Mouse (Mus musculus): Measurements from ENCODE around the gene Fscn3. TPM values are rescaled to one million over a fixed set of nuclear protein-coding genes. Genes with fewer than 3 reads are reported as not detected.

Gene Fscn3
- polyA plus RNA-seq, 1 experiment from 2014 or later: not detected

DNA sequence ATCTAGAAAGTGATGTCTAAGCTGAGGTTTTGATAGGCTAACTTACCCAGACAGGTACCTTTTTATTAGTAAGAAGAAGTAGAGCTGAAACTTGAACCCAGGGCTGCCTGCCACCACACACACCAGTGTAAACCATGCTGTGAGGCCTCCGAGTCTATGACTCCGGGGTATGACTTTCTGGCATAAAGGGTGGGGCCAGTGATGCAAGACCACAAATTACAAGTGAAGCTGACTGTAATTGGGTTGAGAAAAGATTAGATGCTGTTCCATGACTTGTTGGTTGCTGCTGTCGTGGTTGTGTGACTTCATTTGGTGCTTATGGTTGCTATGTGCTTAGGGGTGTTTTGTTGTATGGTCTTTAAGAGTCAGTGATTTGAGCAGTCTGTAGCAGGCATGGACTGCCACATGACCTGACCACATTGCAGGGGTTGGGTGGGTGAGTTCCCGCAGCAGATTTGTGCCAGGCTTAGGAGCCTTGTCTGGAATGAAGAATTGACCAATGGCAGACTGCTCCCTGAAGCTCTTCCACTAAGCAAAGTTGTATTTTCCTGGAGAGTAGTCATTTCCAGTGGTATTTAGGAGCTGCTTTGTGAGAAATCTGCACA is 55.2 kb downstream of the Fscn3 start:
- ATAC-seq (ENCODE audit: low FRiP score, low TSS enrichment): no peak
- Histone ChIP-seq H3K27me3 (ENCODE audit: control insufficient read depth, insufficient read depth, low read length) (no peaks in the 10 kb centered on the region), H3K4me1 (replicated peaks; ENCODE audit: control insufficient read depth, insufficient read depth) (no peaks in the 10 kb centered on the region), H3K4me2 (replicated peaks; ENCODE audit: low read depth) (no peak overlapping the region), H3K4me3 (ENCODE audit: low read depth, low read length) (no peak overlapping the region), H3K9ac (ENCODE audit: low read length) (no peak overlapping the region), H3K27ac (replicated peaks) (no peak overlapping the region), H3K9me3 (ENCODE audit: control insufficient read depth, low read length) (no peaks in the 10 kb centered on the region), H3K36me3 (ENCODE audit: control insufficient read depth, insufficient read depth, low read length) (no peaks in the 10 kb centered on the region)
- 51% methylated on average over 4 of the region's 4 CpGs for WGBS
- TF ChIP-seq EP300 (optimal IDR thresholded peaks at IDR 0.05) (no peak), CTCF (IDR thresholded peaks at IDR 0.05; ENCODE audit: low read depth) (no peak)
- peak; percentile 31 for DNase-seq (ENCODE audit: low spot score)

DNA sequence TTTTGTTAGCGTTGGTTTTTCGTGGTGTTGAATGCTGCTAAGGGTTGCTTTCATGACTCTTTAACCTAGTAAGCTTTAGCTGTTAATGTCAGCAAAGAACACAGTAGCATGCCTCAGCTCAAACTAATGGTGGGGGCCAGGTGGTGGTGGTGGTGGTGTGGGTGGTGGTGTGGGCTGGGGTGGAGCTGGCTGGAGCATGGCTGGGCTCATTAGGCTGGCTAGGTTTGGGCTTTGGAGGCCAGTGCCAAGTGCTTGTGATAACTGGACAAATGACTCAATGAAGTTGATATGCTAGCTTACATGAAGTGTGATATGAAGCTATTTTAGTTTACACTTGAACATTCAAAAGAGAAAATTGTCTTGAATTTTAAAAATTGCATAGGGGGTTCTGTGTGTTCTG is 58.4 kb downstream of the Fscn3 start:
- H3K9me3 ChIP-seq (ENCODE audit: control insufficient read depth, low read length): no peaks in the 10 kb centered on the region
- 83% methylated on average over 2 of the region's 2 CpGs for WGBS
- H3K27me3 ChIP-seq (ENCODE audit: control insufficient read depth, insufficient read depth, low read length): no peaks in the 10 kb centered on the region
- H3K4me3 ChIP-seq (ENCODE audit: low read depth, low read length): no peak overlapping the region
- H3K36me3 ChIP-seq (ENCODE audit: control insufficient read depth, insufficient read depth, low read length): no peaks in the 10 kb centered on the region; the same call in 1 of the 2 replicates
- DNase-seq (ENCODE audit: low spot score): peak; percentile 26
- no peak for ATAC-seq (ENCODE audit: low FRiP score, low TSS enrichment)
- TF ChIP-seq EP300 (optimal IDR thresholded peaks at IDR 0.05) (no peak), CTCF (IDR thresholded peaks at IDR 0.05; ENCODE audit: low read depth) (no peak)
- no peaks in the 10 kb centered on the region for H3K4me1 ChIP-seq (replicated peaks; ENCODE audit: control insufficient read depth, insufficient read depth)
- no peak overlapping the region for H3K4me2 ChIP-seq (replicated peaks; ENCODE audit: low read depth)
- no peak overlapping the region for H3K27ac ChIP-seq (replicated peaks)
- H3K9ac ChIP-seq (ENCODE audit: low read length): no peak overlapping the region

DNA sequence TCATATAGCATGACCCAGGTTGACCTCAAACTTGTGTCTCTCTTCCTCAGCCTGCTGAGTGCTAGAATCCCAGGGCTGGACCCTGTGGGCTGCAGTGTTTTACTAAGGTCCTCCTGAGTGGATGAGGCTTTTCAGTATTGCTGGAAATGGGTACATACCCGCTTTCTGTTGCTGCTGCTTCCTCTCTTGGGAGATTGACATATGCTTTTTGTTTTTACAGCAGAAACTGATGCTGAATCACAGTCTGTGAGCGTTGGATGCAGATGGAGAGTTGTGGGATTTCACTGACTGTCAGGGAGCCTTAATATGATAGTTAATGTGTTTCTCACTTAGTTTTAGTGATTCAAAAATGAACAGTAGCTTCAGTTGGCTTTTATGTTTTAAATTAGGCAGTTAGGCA is 58.9 kb downstream of the Fscn3 start:
- no peak for DNase-seq (ENCODE audit: low spot score)
- H3K9me3 ChIP-seq (ENCODE audit: control insufficient read depth, low read length): no peaks in the 10 kb centered on the region
- H3K27ac ChIP-seq (replicated peaks): no peak overlapping the region
- no peak overlapping the region for H3K9ac ChIP-seq (ENCODE audit: low read length)
- no peaks in the 10 kb centered on the region; the same call in 1 of the 2 replicates for H3K36me3 ChIP-seq (ENCODE audit: control insufficient read depth, insufficient read depth, low read length)
- no peaks in the 10 kb centered on the region for H3K27me3 ChIP-seq (ENCODE audit: control insufficient read depth, insufficient read depth, low read length)
- no peak overlapping the region for H3K4me3 ChIP-seq (ENCODE audit: low read depth, low read length)
- WGBS: 86% methylated on average over 2 of the region's 2 CpGs
- ATAC-seq (ENCODE audit: low FRiP score, low TSS enrichment): no peak
- H3K4me1 ChIP-seq (replicated peaks; ENCODE audit: control insufficient read depth, insufficient read depth): no peaks in the 10 kb centered on the region
- H3K4me2 ChIP-seq (replicated peaks; ENCODE audit: low read depth): no peak overlapping the region
- TF ChIP-seq EP300 (optimal IDR thresholded peaks at IDR 0.05) (no peak), CTCF (IDR thresholded peaks at IDR 0.05; ENCODE audit: low read depth) (no peak)

DNA sequence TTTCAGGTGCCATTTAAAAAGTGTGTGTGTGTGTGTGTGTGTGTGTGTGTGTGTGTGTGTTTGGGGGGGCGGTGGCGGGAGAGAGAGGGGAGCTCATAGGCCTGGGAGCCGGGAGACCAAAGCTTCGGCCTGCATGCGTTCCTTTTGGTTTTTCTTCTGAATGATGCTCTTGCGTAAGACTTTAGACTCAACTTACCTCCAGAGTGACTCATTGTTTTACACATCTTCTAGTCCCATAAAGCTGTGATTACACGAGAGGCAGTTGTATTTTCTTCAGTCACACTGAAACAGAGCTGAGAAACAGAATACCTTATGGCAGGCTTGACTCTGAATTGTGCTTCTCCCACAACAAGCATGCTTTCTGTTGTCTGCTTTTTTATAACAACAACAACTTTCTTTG is 59.3 kb downstream of the Fscn3 start:
- Histone ChIP-seq H3K27me3 (ENCODE audit: control insufficient read depth, insufficient read depth, low read length) (no peaks in the 10 kb centered on the region), H3K27ac (replicated peaks) (no peak overlapping the region), H3K4me3 (ENCODE audit: low read depth, low read length) (no peak overlapping the region), H3K4me2 (replicated peaks; ENCODE audit: low read depth) (no peak overlapping the region), H3K4me1 (replicated peaks; ENCODE audit: control insufficient read depth, insufficient read depth) (no peaks in the 10 kb centered on the region), H3K36me3 (ENCODE audit: control insufficient read depth, insufficient read depth, low read length) (no peaks in the 10 kb centered on the region; the same call in 1 of the 2 replicates), H3K9ac (ENCODE audit: low read length) (no peak overlapping the region), H3K9me3 (ENCODE audit: control insufficient read depth, low read length) (no peaks in the 10 kb centered on the region)
- ATAC-seq (ENCODE audit: low FRiP score, low TSS enrichment) (no peak), DNase-seq (ENCODE audit: low spot score) (no peak)
- TF ChIP-seq EP300 (optimal IDR thresholded peaks at IDR 0.05) (no peak), CTCF (IDR thresholded peaks at IDR 0.05; ENCODE audit: low read depth) (no peak)
- WGBS: 75% methylated on average over 7 of the region's 7 CpGs

Other genes with a start within 250 kb of the Fscn3 start
- 17.8 and 18.4 TPM in 2 replicates for gene Zfp800, start 29.8 kb upstream of the Fscn3 start, polyA plus RNA-seq (2015; fragmentation: Nextera tagmentation; extraction: Ambion mirVana)
- 296 and 303 TPM in 2 replicates for gene Arf5, start 4.2 kb upstream of the Fscn3 start, polyA plus RNA-seq (2015; fragmentation: Nextera tagmentation; extraction: Ambion mirVana)
- gene Gcc1, start 601 bp downstream of the Fscn3 start, polyA plus RNA-seq (2015; fragmentation: Nextera tagmentation; extraction: Ambion mirVana): 5.6 and 6.3 TPM in 2 replicates
- not detected in 2 replicates for gene Pax4, start 21.6 kb downstream of the Fscn3 start, polyA plus RNA-seq (2015; fragmentation: Nextera tagmentation; extraction: Ambion mirVana)
- gene Snd1, start 47.4 kb downstream of the Fscn3 start, polyA plus RNA-seq (2015; fragmentation: Nextera tagmentation; extraction: Ambion mirVana): 69.0 and 81.3 TPM in 2 replicates

All from stomach, postnatal 0 days (tissue).